Mouse (Mus musculus) spleen, adult 2 months (tissue): Measurements from ENCODE around the gene Ncor1.

Source experiments
- CTCF ChIP-seq: fragments of 200-500 bp; IDR thresholded peaks from 2 replicates; pipeline ENCODE4 v1.5.1; 2011; ENCODE audit warnings: mild to moderate bottlenecking, inconsistent platforms; ENCODE audit not compliant: insufficient read depth, insufficient read length, insufficient replicate concordance; ENCODE audit errors: extremely low read depth
- POLR2A ChIP-seq: fragments of 200-500 bp; IDR thresholded peaks from 2 replicates; pipeline ENCODE4 v1.6.1; 2011; ENCODE audit warnings: low read depth, low read length, inconsistent platforms

- TF ChIP-seq CTCF (no peak), POLR2A (no peak)
Observed at GRCm38 (mm10) chr11:62498802-62499201, 40.5 kb upstream of the Ncor1 start.
